Mouse (Mus musculus): ENCODE measurements around the gene Zfp940.

Gene Zfp940

GRCm38 (mm10) chr7:29853219-29853842 lies at the start of gene Zfp940:
Gene Zfp940, minus strand, starts transcription at chr7:29853669.
- under 1% methylated on average over 21 of the region's 21 CpGs for WGBS

- 96% methylated on average over 4 of the region's 4 CpGs for WGBS
Measured at GRCm38 (mm10) chr7:29898351-29898750, 44.9 kb upstream of the Zfp940 start.

DNA sequence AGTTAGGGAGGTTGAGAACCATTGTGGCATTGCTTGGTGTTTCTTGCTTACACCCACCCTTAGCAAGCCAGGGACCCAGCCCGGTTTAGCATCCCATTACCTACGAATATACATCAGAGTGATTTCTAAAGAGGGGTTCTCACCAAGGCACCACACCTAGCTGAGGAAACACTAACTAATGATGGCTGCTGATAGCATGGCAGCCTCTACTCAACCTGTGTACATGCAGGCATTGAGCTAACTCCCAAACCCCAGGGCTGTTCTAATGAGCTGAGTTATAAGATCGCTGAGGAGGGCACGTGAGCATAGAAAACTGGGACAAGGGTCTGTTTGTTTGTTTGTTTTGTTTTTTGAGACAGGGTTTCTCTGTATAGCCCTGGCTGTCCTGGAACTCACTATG lies 39.3 kb upstream of the Zfp940 start:
- WGBS, result 95% methylated on average over 4 of the region's 4 CpGs

GRCm38 (mm10) chr7:29890501-29890900 lies 37.0 kb upstream of the Zfp940 start:
- WGBS, result 97% methylated on average over 7 of the region's 7 CpGs

DNA sequence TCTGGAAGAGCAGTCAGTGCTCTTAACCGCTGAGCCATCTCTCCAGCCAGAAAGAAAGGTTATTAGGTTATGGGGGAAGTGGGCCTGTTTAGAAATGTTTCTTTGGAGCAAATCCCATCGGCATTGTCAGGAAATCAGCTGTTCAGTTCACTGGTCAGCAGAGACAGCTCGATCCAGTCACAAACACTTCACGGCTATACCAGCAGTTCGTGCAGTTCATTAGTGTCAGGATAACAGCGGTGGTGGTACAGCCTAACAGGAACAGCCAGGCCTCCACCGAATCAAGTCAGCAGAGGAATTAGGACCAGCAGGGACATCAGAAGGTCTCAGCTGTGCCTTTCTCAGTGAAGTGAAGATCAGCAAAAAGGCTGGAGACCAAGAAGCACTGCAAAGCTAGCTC lies 27.4 kb upstream of the Zfp940 start:
- WGBS, result 84% methylated on average over 7 of the region's 7 CpGs

- WGBS, result 55% methylated on average over 7 of the region's 7 CpGs
Measured at GRCm38 (mm10) chr7:29880056-29880455, 26.6 kb upstream of the Zfp940 start.

DNA sequence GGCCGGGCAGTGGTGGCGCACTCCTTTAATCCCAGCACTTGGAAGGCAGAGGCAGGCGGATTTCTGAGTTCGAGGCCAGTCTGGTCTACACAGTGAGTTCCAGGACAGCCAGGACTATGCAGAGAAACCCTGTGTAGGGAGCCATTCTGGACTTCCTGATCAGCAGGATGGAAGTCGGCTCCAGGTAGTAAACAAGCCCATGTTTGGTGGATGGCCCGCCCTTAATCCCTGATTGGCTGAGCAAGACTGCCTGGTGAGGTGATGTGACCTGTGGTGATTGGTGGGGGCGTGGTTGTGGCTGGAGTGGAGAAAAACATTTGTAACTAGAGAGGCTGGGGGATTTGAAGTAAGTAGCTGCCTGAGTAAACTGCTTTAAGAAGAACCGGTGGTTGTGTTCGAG lies 24.1 kb upstream of the Zfp940 start:
- WGBS, result 92% methylated on average over 9 of the region's 9 CpGs

GRCm38 (mm10) chr7:29874256-29874655 lies 20.8 kb upstream of the Zfp940 start:
- WGBS, result 97% methylated on average over 10 of the region's 10 CpGs

GRCm38 (mm10) chr7:29861660-29862059 lies 8.2 kb upstream of the Zfp940 start:
- WGBS, result 83% methylated on average over 7 of the region's 7 CpGs

- WGBS, result 2% methylated on average over 32 of the region's 32 CpGs
Measured at GRCm38 (mm10) chr7:29859532-29860517, 6.4 kb upstream of the Zfp940 start, which contains the start of gene Zfp420. Gene Zfp420, plus strand, starts transcription at chr7:29859979.

- 35% methylated on average over 9 of the region's 9 CpGs for WGBS
Measured at GRCm38 (mm10) chr7:29852831-29853218, 644 bp downstream of the Zfp940 start.

DNA sequence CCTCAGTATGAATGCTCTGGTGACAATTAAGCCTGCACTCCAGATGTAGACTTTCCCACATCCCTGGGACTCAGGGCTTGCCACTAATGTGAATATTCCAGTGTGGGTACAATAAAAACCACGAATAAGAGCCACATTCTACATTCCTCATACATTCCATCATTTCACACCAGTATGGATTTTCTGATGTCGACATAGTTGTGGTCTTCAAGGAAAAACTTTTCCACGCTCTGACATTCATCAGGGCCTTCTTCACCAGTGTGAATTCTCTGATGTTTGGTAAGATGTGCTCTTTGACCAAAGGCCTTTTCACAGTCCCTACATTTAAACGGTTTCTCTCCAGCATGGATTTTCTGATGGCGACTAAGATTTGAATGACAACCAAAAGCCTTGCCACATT lies 8.9 kb downstream of the Zfp940 start:
- 90% methylated on average over 5 of the region's 5 CpGs for WGBS

DNA sequence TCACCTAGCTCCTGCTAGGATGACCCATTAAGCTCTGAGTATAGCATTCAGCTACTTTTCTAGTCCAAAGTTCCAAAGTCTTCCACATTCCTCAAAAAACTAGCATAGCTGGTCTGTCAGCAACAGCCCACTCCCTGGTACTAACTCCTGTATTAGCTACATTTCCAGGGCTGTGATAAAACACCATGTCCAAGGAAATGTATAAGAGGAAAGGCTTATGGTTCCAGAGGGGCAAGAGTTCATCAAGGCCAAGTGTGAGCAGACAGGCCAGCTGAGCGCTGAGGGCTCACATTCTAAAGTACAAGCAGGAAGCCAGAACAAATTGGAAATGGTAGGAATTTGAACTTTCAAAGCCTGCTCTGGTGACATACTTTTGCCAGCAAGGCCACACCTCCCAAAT lies 11.4 kb downstream of the Zfp940 start:
- 95% methylated on average over 1 of the region's 1 CpGs for WGBS

DNA sequence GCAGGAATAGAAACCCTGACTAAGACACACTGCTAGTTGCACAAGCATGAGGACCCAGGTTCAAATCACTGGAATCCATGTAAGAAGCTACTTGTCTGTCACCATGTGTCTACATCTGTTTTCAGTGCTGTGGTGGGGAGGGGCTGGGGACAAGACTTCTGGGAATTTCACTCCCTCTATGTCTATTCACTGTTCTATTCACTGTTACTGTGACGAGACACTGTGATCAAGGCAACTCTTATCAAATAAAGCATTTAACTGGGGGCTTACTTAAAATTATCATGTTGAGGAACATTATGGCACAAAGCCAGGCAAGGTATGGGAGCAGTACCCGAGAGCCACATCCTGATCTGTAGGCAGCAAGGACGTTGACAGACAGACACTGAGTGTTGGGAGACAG lies 14.2 kb downstream of the Zfp940 start:
- WGBS, result 82% methylated on average over 3 of the region's 3 CpGs

GRCm38 (mm10) chr7:29836816-29837215 lies 16.7 kb downstream of the Zfp940 start:
- 94% methylated on average over 1 of the region's 1 CpGs for whole genome bisulfite sequencing

- WGBS, result 89% methylated on average over 12 of the region's 12 CpGs
Measured at GRCm38 (mm10) chr7:29829804-29830203, 23.7 kb downstream of the Zfp940 start.

DNA sequence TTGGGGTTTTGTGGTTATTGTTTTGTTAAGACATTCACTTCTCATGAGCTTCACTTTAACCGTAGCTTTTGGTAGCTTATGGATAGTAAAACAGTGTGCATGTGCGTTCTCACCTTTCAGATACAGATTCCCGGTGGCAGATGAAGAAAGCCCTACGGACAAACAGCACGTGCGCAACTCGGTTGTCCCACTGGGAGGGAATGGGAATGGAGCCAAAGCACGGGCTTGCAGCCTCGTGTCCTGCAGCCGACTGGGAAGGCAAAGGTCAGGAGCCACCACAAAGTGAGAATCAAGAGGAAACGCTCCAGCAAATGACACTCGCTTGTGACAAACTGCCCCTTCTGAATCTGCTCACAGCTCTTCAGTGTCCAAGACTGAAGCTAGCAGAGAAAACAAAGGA lies 25.5 kb downstream of the Zfp940 start:
- 89% methylated on average over 12 of the region's 12 CpGs for WGBS

- WGBS, result 1% methylated on average over 12 of the region's 12 CpGs
Measured at GRCm38 (mm10) chr7:29818619-29819254, 34.7 kb downstream of the Zfp940 start.

- WGBS, result under 1% methylated on average over 26 of the region's 26 CpGs
Measured at GRCm38 (mm10) chr7:29815910-29816429, 37.5 kb downstream of the Zfp940 start, which contains the start of gene Zfp790. Gene Zfp790, plus strand, starts transcription at chr7:29816114.

- under 1% methylated on average over 12 of the region's 12 CpGs for WGBS
Measured at GRCm38 (mm10) chr7:29815061-29815784, 38.2 kb downstream of the Zfp940 start.

- 89% methylated on average over 2 of the region's 2 CpGs for WGBS
Measured at GRCm38 (mm10) chr7:29814381-29814780, 39.1 kb downstream of the Zfp940 start.
